In genomic region chr16:14445197-14445596, GRCm38 (mm10) we compare ENCODE assay signal across 10 mouse cellular contexts.
DNase-seq lines count a peak whose midpoint lies in the region; ATAC-seq and TF ChIP-seq lines count a peak whose summit lies in the region.
"Had no signal": no experiment of that assay in that cellular context is flagged by ENCODE, and none has a peak within 500 bp of the region (broad histone marks: within the 10 kb centered on the region; RNA-seq: fewer than 3 reads in every experiment).

No protein-coding gene starts in this region.

- 78% methylated on average over 6 of the region's 6 CpGs for WGBS in kidney, adult 2 months
- WGBS in kidney, embryonic 16.5 days = 86% methylated on average over 6 of the region's 6 CpGs
- WGBS in thymus, adult 2 months = 93% methylated on average over 6 of the region's 6 CpGs

- no peak overlapping the region for H3K27ac ChIP-seq in kidney, adult 2 months (ENCODE audit: insufficient read depth, low read depth, low read length)
- no peak overlapping the region for H3K27ac ChIP-seq in kidney, embryonic 16.5 days (ENCODE audit: low read length)
- no peak overlapping the region for H3K27ac ChIP-seq in thymus, adult 2 months (ENCODE audit: control insufficient read depth, insufficient read depth, low read length)
- H3K27ac ChIP-seq: liver, embryonic 15.5 days; midbrain, embryonic 13.5 days had no signal

- no peak for ATAC-seq in kidney, embryonic 16.5 days (ENCODE audit: low FRiP score, low TSS enrichment)
- ATAC-seq: midbrain, embryonic 13.5 days had no signal

- no peak overlapping the region for H3K4me2 ChIP-seq in kidney, embryonic 16.5 days (replicated peaks; ENCODE audit: low read depth, low read length)
- H3K4me2 ChIP-seq: liver, embryonic 15.5 days; midbrain, embryonic 13.5 days had no signal

- H3K9me3 ChIP-seq in kidney, embryonic 16.5 days (ENCODE audit: low read length) = no peaks in the 10 kb centered on the region
- H3K9me3 ChIP-seq: liver, embryonic 15.5 days; midbrain, embryonic 13.5 days had no signal

- no peak overlapping the region for H3K9ac ChIP-seq in kidney, embryonic 16.5 days (replicated peaks; ENCODE audit: low read length)
- H3K9ac ChIP-seq: liver, embryonic 15.5 days; midbrain, embryonic 13.5 days had no signal

- DNase-seq in kidney, adult 2 months = peak; percentile 44
- peak; percentile 52 for DNase-seq in adrenal gland, postnatal 10 days
- DNase-seq in cerebellum, adult 9-11 months = peak; percentile 14
- DNase-seq in heart, postnatal 36 days = peak; percentile 19 to 32
- no peak for DNase-seq in neural tube, embryonic 10.5 days (ENCODE audit: extremely low spot score, low spot score)
- no peak for DNase-seq in thymus, adult 2 months
- DNase-seq in T-cell, adult 2 months (ENCODE audit: low spot score) = no peak

- intact Hi-C loops in heart, postnatal 36 days (cut with DNase I) = loop anchor here (5.0 kb wide), 2 partner anchors 133 to 208 kb away; no protein-coding TSS in a partner anchor

- no peak overlapping the region for H3K4me3 ChIP-seq in kidney, adult 2 months (ENCODE audit: insufficient read depth, low read depth, low read length)
- H3K4me3 ChIP-seq in kidney, embryonic 16.5 days (ENCODE audit: low read length) = no peak overlapping the region
- no peak overlapping the region for H3K4me3 ChIP-seq in thymus, adult 2 months (ENCODE audit: control insufficient read depth, insufficient read depth, low read length)
- H3K4me3 ChIP-seq: liver, embryonic 15.5 days; midbrain, embryonic 13.5 days had no signal

- H3K27me3 ChIP-seq in kidney, adult 2 months (replicated peaks; ENCODE audit: control insufficient read depth, insufficient read depth, low read length) = no peaks in the 10 kb centered on the region
- H3K27me3 ChIP-seq in kidney, embryonic 16.5 days (ENCODE audit: insufficient read depth, low read length) = no peaks in the 10 kb centered on the region
- H3K27me3 ChIP-seq in thymus, adult 2 months (ENCODE audit: control insufficient read depth, insufficient read depth, low read length) = no peaks in the 10 kb centered on the region
- H3K27me3 ChIP-seq: liver, embryonic 15.5 days; midbrain, embryonic 13.5 days had no signal

- H3K4me1 ChIP-seq in kidney, adult 2 months (ENCODE audit: control insufficient read depth, insufficient read depth, low read length) = 0 out of 2 replicates have a peak, but pooled peaks cover 3% of the 10 kb centered on the region
- no peaks in the 10 kb centered on the region for H3K4me1 ChIP-seq in kidney, embryonic 16.5 days (ENCODE audit: insufficient read depth, low read length)
- H3K4me1 ChIP-seq in thymus, adult 2 months (replicated peaks; ENCODE audit: control insufficient read depth, insufficient read depth, low read length) = no peaks in the 10 kb centered on the region
- H3K4me1 ChIP-seq: liver, embryonic 15.5 days; midbrain, embryonic 13.5 days had no signal

- TF ChIP-seq CTCF in kidney, adult 2 months (conservative IDR thresholded peaks at IDR 0.05; ENCODE audit: insufficient read depth, insufficient read length, low read depth, low read length) = no peak; the same call in 1 of the 2 replicates
- no peak for TF ChIP-seq CTCF in thymus, adult 2 months (IDR thresholded peaks at IDR 0.05; ENCODE audit: borderline replicate concordance, control insufficient read depth, extremely low read depth, insufficient read depth, low read length, poor library complexity)

- H3K36me3 ChIP-seq in kidney, adult 2 months (ENCODE audit: control insufficient read depth, insufficient read depth, low read length) = no peaks in the 10 kb centered on the region
- peaks cover 12% of the 10 kb centered on the region for H3K36me3 ChIP-seq in kidney, embryonic 16.5 days (ENCODE audit: insufficient read depth, low read length)
- H3K36me3 ChIP-seq in thymus, adult 2 months (ENCODE audit: control insufficient read depth, insufficient read depth, low read length) = no peaks in the 10 kb centered on the region
- H3K36me3 ChIP-seq: liver, embryonic 15.5 days had no signal

- TF ChIP-seq POLR2A in kidney, adult 2 months (IDR thresholded peaks at IDR 0.05; ENCODE audit: low read depth, low read length) = no peak
- no peak for TF ChIP-seq POLR2A in thymus, adult 2 months (IDR thresholded peaks at IDR 0.05; ENCODE audit: control insufficient read depth, extremely low read depth, insufficient read depth, low read length, poor library complexity)

Comparison
In these comparisons a context has a peak if more than half of its experiments do, and no peak if none do; other contexts are left out.
1. DNase-seq: peak in kidney, adult 2 months (single experiment), adrenal gland, postnatal 10 days (single experiment), cerebellum, adult 9-11 months (single experiment) and heart, postnatal 36 days (2 of 2); none in neural tube, embryonic 10.5 days (single experiment), thymus, adult 2 months (single experiment) and T-cell, adult 2 months (single experiment).